Mouse (Mus musculus) right cerebral cortex, adult 2 months (tissue): ENCODE measurements at regions not wholly inside any gene's neighbourhood (a gene's known extent, or its start where the extent isn't known, plus 50 kb on each side); places are given as distances from the start of the nearest gene placed in this dataset.
A peak's percentile ranks its signal among the peaks of the same experiment; 100 is the strongest.
"Not testable (repeated sequence)": the region's sequence is repeated elsewhere in the genome, so short reads cannot be mapped to it uniquely, and the experiment has no call there.

Experiments
- DNase-seq, 2 experiments: peaks; one replicate each; pipeline ENCODE4 v3.0.0; 2021 to 2022; ENCODE audit warnings: low spot score in 2 of 2

DNA sequence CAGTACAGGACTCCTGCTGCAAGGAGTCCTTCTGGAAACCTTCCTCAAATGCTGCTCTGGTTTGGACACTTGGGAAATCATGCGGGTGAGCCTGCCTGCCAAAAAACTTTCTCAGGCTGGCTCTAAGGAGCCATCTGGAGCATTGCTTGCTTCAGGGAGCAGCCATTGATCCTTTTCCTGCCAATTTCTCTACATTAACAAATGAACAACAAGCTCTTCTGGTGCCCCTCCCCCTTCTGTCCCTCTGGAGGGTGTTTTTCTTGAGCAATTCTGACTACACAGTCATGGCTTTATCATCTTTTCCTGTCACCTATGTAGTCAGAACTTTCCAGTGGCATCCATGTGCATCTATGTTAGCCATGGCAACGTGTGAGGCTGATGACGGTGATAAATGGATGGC lies 84.5 kb downstream of the Fam43a start:
- no peak for DNase-seq

DNA sequence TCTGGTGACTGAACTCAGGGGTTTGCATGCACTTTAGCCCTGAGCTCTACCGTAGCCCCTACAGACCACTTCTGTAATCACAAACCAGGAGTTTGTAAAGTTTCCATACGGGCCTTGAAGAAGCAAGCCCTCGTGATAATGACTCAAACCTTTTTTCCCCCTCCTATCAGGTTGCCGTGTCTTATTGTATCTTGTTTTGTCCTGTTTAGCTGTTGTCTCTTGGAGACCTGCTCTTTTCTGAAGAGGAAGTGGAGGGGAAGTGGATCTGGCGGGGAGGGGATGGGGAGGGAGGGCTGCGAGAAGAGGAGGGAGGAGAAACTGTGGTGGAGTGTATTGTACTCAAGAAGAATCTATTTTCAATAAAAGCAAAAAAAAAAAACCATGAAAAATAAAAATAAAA lies 87.0 kb downstream of the Fam43a start:
- DNase-seq: no peak

DNA sequence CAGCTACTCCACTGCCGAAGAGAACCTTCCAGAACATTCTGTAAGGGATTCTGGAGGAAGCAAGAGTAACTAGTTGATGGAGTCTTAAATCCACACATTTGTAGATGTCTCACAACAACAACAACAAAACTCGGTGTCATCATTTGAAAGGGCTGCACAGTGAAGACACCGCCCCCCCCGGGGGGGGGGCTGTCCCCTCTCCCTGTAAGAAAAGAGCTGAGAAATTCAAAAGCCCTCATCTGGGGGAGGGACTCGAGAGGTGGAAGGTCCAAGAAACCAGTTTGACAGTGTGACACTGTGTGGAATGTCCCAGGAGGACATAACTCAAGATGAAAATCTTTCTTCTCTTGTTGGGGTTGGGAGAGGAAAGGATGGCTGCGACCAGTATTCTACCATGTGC lies 87.7 kb downstream of the Fam43a start:
- DNase-seq: no peak

DNA sequence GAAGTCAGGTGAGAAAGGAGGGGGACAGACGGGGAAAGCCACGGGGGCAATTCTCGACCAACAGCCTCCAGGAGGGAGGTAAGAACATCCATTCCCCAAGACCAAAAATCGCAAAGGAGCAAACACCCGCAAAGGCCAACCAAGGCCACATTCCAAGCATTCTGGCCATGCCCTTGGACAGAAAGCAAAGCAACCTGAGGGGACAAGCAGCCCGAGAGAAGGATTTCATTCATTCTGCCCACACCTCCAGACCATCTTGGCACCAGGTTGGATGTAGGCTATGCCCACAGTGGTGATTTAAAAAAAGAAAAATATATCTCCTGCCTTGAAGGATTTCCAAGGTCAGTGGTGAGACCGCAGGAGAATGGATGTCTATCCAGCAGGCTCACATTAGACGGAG lies 88.2 kb downstream of the Fam43a start:
- no peak for DNase-seq

DNA sequence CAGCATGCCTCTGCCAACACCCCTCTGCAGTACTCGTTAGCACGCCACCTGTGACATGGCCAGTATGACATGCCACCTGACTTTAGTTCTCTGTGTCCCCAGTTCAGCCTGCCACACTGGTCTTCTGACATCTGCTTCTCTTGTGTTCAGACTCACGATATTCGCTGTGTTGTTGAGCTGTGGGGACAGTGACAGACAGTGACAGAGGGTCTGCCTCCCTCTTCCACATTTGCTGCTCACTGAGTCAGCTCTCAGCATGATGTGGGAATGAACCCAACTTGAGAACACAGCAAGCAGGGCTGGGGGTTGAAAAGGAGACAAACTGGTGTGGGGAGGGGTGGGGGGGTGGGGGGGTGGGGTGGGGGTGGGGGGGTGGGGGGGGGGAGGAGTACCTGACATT lies 91.0 kb downstream of the Fam43a start:
- DNase-seq: no peak

DNA sequence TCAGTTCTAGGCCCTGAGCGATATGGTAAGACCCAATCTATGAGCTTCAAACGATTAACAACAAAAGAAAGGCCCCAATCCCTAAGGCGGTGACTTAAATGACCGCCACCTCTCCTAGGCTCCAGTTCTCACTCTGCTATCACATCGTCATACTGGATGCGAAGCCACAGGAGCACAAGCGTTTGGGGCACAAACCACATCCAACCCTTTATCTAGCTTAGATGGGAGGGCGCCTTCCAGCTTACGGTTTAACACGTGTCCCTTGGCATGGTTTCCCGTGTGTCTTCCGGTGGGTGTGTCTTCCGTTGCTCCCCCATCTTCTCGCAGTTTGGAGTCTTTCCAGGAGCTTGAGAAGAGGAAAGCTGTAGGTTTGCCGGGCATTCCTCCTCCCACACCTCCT lies 92.4 kb downstream of the Fam43a start:
- no peak for DNase-seq

DNA sequence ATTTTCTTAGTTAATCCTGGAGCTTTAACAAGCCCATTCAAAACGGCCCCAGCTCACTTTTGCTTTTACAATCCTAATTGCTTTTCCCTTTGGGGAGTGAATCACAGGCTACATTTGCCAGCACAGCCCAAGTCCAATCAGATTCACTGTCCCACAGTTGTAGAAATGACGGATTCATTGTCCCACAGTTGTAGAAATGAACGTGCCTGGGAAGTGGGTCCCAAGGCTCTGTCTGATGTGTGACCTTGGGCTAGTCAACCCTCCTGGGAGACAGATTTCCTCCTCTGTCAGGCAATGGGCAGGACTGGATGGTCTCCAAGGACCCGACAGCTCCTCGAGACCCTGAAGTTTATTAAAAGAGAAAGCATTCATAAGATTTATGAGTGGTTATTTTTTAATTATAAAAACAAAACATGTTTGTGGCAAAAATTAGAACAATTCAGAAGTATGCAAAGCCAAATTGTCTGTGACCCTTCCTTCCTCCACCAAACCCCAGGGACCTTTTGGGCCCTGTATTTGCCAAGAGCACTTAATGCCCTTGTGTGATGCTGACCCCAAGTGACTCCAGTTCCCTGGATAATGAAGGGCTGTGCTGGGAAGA lies 93.1 kb downstream of the Fam43a start:
- no peak for DNase-seq

DNA sequence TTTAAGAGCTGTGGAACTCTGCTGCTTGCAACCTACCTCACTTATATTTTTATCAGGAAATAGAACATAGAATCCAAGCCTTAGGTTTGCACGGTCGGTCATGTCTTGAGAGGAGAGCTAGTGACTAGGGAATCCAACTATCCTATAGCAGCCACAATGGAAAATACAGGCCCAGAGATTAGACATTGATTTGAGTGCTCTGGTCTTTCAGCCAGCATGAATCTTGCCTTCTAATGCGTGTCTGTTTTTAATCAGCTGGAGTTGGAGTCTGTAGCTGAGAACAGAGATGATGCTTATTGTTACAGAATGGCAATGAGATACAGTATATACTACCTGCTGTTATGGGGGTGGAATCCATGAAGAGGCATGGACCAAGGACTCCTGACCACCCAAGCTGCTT lies 93.7 kb downstream of the Fam43a start:
- DNase-seq: no peak

DNA sequence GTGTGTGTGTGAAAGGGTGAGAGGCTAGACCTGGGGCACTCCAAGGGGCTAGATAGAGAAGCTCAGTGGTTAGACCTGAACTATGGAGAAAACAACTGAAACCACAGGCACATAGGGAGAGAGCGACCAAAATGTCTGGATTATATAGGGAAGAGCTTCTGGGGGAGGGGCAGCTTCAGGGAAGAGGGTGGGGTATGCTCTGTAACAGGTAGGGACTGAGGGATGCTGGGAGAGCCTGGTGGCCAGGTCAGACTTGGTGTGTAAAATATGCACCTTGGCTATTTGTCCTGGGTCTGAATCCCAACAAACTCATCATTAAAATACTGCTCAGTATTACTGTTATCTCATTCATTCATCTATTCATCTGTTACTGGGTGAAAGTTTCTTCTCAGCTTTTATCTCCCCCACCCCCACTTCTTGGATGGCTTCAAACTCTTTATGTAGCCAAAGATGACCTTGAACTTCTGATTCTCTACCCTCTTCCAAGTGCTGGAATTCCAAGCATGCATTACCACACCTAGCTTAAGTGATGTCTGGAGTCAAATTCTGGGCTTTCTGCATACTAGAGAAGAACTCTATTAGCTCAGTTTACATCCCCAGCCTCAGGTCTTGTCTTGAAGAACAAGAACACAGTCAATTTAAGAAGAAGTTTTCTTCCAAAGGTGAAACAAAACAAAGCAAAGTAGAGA lies 94.5 kb downstream of the Fam43a start:
- no peak for DNase-seq

DNA sequence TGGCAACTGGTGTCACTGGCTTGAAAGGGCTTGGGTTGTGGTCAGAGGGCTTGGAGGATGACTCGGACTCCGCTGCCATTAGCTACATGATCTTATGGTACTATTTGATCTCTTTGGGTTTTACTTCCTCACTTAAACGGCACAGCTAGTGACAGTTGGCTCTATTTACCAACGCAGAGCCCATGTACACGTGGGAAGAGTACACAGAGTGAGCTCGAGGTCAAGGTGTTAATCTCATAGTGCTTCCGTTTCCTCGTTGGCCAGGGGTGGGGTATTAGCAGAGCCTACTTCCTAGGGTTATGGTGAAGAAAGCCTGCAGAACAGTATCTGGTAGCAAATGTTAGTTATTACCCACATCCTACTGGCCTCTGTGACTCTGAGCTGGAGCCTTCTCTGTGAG lies 96.2 kb downstream of the Fam43a start:
- no peak for DNase-seq

DNA sequence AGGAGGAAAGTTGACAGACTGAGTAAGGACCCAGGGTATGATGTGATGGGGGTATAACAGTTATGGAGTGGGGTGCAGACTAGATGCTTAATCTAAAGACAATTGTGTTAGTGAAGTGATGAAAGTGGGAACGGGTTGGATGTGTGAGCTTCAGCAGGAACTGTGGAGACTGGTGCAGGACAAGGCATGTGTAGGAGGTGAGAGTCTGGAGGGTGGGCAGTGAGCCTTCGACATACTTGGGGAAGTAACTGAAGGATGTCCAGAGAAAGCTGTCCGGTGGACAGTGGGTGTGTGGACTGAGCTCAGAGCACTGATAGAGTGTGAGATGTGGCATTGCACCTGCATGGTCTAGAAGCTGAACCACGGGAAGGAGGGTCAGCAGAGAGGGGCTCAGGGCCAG lies 97.7 kb downstream of the Fam43a start:
- peak in 1 of 2 experiments; percentile 18 for DNase-seq

DNA sequence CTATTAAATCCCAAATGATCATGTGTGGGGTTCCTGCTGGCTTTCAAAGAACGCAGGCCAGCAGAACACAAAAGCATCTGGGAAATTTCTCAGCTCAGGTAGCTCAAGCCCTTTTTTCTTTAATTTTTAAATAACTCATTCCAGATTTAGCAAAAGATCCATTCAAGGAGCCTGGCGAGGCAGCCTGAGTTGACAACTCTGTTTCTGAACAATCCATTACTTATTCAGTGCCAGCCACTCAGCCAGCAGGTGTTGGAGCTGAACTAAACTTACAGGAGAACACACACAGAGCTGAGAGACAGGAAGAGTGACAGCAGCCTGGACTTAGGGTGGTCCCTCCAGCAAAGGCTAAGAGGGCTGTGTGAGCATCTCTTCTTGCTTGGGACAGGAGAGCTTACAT lies 98.3 kb downstream of the Fam43a start:
- peak; percentile 12 to 23 for DNase-seq

DNA sequence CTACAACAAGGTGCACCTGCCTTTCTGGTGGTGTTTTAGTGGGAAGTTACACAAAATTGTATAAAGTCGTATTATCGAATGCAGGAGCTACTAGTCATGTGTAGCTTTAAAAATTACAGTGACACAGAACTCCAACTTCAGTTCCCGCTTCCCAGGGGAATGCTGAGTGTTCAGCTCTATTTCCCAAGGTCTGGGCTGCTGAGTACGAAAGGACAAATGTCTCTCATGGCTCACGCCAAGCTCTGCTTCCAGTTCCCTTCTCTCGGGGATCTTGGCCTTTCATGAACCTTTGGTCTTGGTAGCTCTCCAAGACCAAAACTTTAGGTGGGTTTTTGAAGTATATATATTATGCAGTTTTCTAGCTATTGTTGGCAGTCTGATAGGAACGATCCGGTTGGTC lies 104.3 kb downstream of the Fam43a start:
- DNase-seq: no peak

DNA sequence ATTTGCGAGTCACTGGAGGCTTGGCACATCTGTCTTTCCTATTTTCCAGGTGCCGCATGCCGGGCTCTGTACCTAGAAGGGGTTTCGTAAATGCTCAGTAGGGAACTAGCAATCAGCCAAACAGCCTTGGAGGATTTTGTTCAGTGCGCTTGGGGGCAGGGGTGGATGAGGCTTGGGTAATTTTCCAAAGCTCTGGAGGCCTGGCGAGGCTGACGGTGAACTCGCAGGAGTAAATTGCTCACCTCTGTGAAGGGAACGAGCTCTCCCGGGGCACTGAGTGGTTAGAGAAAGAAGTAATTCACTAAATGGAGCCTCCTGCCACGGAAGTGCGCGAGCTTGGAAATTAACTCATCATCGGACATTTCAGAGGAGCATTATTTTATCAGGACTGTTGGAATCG lies 110.0 kb downstream of the Fam43a start:
- DNase-seq: no peak

DNA sequence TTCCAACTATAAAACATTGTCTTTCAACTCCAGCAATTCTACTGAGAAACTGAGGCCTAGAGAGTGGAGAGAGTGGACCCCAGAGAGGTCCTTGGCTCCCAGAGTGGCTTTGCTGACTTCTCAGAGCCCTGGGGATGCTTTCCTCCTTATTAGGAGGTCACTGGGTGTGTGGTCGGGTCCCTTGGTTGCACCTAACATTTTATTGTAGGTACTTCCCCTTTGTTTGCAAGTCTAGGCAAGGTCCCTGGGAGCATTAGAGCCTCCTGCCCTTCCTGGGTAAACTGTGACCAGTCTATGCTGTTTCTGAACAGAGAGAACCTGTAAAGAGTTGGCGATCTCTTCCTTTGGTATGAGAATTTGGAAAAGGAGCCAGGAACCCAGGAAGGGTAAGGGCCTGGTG lies 110.5 kb downstream of the Fam43a start:
- DNase-seq: no peak

DNA sequence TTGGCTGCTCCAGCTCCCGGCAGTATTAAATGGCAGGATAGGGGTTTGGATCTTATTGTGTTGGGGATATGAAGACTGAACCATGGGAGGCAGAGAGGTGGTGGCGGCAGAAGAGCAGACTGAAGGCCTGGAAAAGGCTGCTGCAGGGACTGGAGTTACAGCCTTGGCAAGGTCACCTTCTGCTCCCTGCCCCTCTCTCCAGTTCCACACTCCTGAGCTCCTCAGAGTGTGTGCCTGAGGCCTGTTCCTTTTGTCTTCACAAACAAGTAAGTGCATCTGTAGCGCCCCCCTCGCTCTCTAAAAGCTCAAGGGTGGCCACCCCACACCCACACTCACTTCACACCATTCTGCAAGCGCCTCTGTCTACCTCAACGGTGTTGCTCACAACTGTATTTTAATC lies 113.0 kb downstream of the Fam43a start:
- no peak for DNase-seq

DNA sequence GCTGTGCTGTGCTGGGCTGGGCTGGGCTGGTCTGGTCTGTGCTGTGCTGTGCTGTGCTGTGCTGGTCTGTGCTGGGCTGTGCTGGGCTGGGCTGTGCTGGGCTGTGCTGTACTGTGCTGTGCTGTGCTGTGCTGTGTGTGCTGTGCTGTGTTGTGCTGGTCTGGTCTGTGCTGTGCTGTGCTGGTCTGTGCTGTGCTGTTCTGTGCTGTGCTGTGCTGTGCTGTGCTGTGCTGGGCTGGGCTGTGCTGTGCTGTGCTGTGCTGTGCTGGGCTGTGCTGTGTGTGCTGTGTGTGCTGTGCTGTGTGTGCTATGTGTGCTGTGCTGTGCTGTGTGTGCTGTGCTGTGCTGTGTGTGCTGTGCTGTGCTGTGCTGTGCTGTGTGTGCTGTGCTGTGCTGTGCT lies 118.1 kb downstream of the Fam43a start:
- not testable (repeated sequence) for DNase-seq

DNA sequence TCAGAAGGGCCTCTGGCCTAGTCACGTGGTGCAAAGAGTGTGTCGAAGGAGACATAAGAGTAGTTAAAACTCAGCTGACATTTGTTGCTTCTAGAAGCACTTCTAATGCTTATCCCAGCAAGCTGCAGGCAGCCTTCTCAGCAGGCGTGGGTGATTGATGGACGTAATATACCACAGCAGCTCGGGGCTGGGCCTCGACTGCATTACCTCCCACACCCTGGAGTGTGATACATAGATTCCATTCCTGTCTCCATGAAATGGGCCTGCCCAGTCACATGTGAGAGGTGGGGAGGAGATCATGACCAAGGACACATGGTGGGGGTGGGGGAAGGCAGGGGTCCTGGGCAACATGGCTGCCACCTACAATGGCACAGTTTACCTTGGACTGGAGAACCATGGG lies 121.3 kb downstream of the Fam43a start:
- no peak for DNase-seq

DNA sequence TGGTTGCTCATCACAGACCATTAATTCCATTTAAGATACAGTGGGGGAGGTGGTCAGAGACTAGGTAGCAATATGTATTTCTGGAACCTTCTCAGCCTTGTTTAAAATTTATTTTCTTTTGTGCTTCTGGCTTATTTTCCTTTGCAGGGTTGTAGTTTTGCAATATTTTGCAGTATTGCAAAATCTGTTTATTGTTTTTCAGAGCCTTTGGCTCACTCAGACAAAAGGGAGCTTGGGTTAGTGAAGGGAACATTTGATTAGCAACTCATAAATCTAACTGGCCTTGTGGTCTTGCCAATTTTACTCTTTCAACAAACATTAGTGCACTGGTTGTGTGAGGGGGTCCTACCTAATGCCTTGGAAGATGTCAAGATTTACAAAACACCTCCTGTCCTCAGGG lies 121.7 kb downstream of the Fam43a start:
- no peak for DNase-seq

DNA sequence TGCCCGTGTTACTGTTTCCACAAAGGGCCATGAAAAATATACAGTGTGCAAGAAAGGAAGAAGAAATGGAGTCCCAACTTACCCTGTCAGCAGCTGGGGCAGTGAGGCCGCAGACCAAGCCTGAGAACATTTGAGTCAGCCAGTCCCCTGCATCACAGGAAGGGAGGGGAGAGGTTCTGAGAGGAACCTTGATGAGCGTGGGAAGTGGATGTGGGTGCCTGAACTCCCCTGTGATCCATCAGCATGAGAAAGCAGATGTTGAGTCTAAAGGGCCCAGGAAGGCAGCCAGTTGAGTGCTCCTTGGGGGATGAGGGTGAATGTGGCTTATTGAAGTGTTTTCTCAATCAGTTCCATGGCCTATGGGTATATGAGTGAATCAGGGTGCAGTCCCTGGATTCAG lies 122.8 kb downstream of the Fam43a start:
- no peak for DNase-seq

DNA sequence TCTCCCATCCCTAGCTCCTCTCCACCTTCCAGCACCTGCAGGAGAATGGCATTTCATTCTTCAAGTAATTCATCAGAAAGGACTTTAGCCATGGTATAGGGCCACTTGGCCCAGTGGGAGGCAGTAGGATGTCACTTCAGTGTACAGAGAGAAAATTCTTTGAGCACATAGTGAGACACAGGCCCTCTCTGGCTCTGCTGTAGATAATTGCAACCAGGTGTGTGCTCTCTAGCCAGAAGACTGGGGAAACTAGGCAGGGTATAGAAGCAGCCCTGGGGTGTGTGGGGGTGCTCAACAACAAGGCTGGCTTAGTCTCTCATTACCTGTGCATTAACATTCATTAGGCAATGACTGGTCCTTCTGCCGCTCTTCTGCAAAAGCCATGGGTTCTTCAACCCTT lies 125.1 kb downstream of the Fam43a start:
- DNase-seq: no peak

DNA sequence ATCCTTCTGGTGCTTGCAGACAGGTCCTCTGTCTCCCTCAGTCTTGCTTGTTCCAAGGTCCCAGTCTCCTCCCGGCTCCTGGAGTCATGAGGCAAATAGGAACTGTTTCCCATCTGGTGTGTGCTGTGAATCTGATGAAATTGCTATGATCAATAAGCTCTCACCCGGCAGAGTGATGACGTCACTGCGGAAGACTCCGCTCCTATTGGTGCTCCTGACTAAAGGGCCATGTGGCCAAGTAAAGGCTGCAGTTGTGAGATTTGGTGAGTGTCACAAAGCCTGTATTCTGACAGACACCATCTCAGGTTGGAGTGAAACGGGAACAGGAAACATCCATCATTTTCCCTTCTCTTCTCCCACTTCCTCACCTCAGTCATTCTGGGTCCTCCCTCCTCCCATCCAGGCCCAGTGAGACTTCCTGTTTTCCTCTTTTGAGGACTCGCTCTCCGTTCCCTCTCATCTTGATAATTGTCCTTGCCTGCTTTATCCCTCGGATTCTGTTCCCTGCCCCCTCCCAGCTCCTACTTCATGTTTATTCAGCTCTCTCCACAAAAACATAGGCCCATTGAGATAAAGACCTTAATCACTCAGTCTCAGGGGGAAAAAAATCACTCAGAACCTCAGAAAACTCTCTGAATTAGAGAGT lies 133.4 kb downstream of the Fam43a start:
- no peak for DNase-seq

DNA sequence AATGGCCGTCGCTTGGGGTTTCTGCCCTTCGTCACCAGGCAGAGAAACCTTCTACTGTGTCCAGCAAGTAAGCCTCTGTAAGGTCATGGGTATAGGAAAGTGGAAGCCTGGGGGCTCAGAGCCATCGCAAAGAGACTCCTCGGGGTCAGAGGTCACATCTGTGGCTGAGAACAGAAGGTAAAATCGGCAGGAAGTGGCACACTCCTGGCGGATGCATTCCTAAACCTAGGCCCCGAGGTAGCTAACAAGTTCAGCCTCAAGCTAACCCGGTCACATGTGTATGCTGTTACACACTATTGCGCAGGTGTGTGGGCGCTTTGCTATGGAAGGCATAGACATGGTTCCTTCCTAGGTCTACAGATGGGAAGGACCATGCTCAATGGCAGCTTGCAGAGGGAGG lies 134.0 kb downstream of the Fam43a start:
- DNase-seq: no peak

DNA sequence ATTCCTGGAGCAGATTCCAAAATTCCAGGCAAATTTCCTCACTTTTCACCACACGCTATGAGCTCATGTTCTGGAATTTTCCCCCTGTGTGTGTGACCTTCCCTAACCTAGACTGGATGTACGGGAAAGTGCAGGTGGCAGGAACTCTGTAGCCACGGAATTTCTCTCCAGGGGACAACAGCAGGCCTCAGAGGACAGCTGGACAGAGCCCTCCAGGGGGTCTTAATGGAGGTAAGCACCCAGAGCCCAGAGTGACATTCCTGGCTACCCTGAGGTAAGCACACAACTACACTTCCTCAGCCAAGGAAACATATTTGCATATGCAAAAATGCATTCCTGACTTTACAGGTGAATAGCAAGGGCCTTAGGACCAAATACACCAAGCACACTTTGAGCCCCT lies 135.8 kb downstream of the Fam43a start:
- no peak for DNase-seq
